Mouse (Mus musculus): ENCODE data around the gene Rif1. TPM values are rescaled to one million over a fixed set of nuclear protein-coding genes. Genes with fewer than 3 reads are reported as not detected.
A peak's percentile ranks its signal among the peaks of the same experiment; 100 is the strongest.

Rif1 gene
- polyA plus RNA-seq (2014; fragmentation: Nextera tagmentation; extraction: Ambion mirVana) = 28.5 and 34.2 TPM in 2 replicates

DNA sequence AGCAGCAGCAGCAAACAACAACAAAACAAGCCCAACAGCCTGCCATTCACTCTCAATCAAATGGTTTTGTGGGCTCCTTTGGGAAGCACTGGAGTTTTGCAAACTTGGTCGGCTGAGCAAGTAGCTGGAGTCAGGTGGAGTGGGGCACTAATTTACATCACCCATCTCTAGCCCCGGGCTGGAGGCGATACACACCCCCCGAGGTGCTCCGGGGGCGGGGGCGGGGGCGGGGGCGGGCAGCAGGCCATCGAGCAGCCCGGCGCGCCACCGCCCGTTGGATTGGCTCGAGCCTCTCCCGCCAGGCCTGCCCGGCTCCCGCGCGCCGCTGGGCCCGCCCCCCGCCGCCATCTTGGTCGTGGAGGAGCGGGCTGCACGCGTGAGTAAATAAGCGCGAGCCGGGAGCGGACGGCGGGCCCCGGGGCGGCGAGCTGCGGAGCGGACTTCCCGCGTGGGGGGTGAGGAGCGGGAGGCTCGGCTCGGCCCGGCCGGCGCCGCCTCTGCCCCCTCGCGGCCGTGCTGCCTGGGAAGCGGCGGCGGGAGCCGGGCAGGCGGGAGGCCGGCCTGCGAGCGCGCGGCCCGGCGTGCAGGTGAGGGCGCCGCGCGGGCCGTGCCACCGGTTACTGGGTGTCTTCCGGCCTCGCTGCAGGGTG lies at the start of gene Rif1:
TSS of gene Rif1 (plus strand) at position 342 of the 650 bp plus-strand sequence.
- 0% methylated on average over 57 of the region's 72 CpGs for WGBS
- ATAC-seq (ENCODE audit: low FRiP score, low TSS enrichment) = peak; percentile 96
- Histone ChIP-seq H3K27me3 (ENCODE audit: control insufficient read depth, insufficient read depth, low read length) (no peaks in the 10 kb centered on the region), H3K9me3 (ENCODE audit: control insufficient read depth, low read length) (no peaks in the 10 kb centered on the region), H3K36me3 (ENCODE audit: control insufficient read depth, insufficient read depth, low read length) (peaks cover 11% of the 10 kb centered on the region), H3K4me2 (ENCODE audit: low read length) (peak within 1 kb of the TSS; percentile 74), H3K4me1 (ENCODE audit: control insufficient read depth, insufficient read depth, low read length) (peaks cover 13% of the 10 kb centered on the region), H3K27ac (replicated peaks; ENCODE audit: low read depth, low read length) (peak within 1 kb of the TSS; percentile 80), H3K9ac (replicated peaks; ENCODE audit: low read length) (peak within 1 kb of the TSS; percentile 77), H3K4me3 (replicated peaks; ENCODE audit: low read depth, low read length) (peak within 1 kb of the TSS; percentile 97)
- peak; percentile 93 for DNase-seq

DNA sequence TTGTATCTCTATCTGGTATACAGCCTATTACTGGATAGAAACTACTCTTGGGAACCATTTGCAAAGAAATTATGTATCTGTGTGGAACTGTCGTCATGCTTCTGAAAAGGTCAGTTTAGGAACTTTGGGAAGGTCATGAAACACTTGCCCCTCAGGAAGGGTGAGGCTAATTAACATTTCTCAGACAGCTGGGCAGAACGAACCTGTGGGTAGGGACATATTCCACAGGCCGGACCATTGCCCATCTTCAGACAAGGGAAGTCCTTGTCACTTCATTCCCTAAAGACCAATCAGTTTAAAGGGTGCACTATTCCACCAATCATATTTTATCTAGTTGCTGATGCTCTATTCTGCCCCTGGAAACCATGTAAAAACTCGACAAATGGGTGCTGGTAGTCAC lies 45.6 kb upstream of the Rif1 start:
- 86% methylated on average over 4 of the region's 4 CpGs for WGBS
- no peak overlapping the region for H3K4me3 ChIP-seq (replicated peaks; ENCODE audit: low read depth, low read length)
- no peaks in the 10 kb centered on the region for H3K4me1 ChIP-seq (ENCODE audit: control insufficient read depth, insufficient read depth, low read length)
- no peaks in the 10 kb centered on the region for H3K36me3 ChIP-seq (ENCODE audit: control insufficient read depth, insufficient read depth, low read length)
- H3K4me2 ChIP-seq (ENCODE audit: low read length) = no peak overlapping the region
- ATAC-seq (ENCODE audit: low FRiP score, low TSS enrichment) (no peak), DNase-seq (no peak)
- no peak overlapping the region for H3K9ac ChIP-seq (replicated peaks; ENCODE audit: low read length)
- no peak overlapping the region for H3K27ac ChIP-seq (replicated peaks; ENCODE audit: low read depth, low read length)
- H3K9me3 ChIP-seq (ENCODE audit: control insufficient read depth, low read length) = no peaks in the 10 kb centered on the region
- no peaks in the 10 kb centered on the region for H3K27me3 ChIP-seq (ENCODE audit: control insufficient read depth, insufficient read depth, low read length)

DNA sequence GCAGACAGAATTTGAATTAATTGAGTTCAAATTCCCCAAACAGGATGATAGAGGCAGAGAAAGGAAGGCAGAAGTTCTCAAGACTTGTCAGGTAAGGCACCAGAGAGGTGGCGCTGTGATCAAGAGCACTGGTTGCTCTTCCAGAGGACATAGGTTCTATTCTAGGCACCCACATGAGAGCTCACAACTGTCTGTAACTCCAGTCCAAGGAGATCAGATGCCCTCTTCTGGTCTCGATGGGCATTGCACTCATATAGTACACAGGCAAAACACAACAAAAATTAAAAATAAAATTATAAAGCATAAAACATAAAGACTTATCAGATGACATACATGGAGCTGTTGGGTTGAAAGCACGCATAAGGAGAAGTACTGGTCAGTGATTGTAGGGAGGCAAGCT lies 43.2 kb upstream of the Rif1 start:
- Histone ChIP-seq H3K27ac (replicated peaks; ENCODE audit: low read depth, low read length) (no peak overlapping the region), H3K4me2 (ENCODE audit: low read length) (no peak overlapping the region), H3K27me3 (ENCODE audit: control insufficient read depth, insufficient read depth, low read length) (no peaks in the 10 kb centered on the region), H3K36me3 (ENCODE audit: control insufficient read depth, insufficient read depth, low read length) (no peaks in the 10 kb centered on the region), H3K9me3 (ENCODE audit: control insufficient read depth, low read length) (no peaks in the 10 kb centered on the region), H3K9ac (replicated peaks; ENCODE audit: low read length) (no peak overlapping the region), H3K4me3 (replicated peaks; ENCODE audit: low read depth, low read length) (no peak overlapping the region), H3K4me1 (ENCODE audit: control insufficient read depth, insufficient read depth, low read length) (no peaks in the 10 kb centered on the region)
- 91% methylated on average over 3 of the region's 3 CpGs for WGBS
- DNase-seq (no peak), ATAC-seq (ENCODE audit: low FRiP score, low TSS enrichment) (no peak)

DNA sequence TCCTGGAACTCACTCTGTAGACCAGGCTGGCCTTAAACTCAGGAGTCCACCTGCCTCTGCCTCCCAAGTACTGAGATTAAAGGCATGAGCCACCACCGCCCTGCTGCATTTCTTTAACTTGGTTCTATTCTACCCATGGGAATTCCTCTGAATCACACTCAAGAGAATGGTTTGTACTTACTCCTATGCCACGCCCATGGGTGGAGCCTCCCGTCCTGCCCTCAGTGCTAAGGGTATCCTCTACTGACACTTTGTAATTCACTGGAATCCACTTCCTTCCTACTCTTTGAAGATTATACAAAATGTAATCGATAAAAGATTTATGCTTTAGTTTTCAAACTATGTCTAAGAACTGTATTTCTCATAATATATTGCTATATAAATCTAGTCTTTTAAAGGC lies 41.1 kb upstream of the Rif1 start:
- Histone ChIP-seq H3K4me3 (replicated peaks; ENCODE audit: low read depth, low read length) (no peak overlapping the region), H3K4me1 (ENCODE audit: control insufficient read depth, insufficient read depth, low read length) (no peaks in the 10 kb centered on the region), H3K9ac (replicated peaks; ENCODE audit: low read length) (no peak overlapping the region), H3K4me2 (ENCODE audit: low read length) (no peak overlapping the region), H3K9me3 (ENCODE audit: control insufficient read depth, low read length) (no peaks in the 10 kb centered on the region), H3K27me3 (ENCODE audit: control insufficient read depth, insufficient read depth, low read length) (no peaks in the 10 kb centered on the region), H3K36me3 (ENCODE audit: control insufficient read depth, insufficient read depth, low read length) (no peaks in the 10 kb centered on the region), H3K27ac (replicated peaks; ENCODE audit: low read depth, low read length) (no peak overlapping the region)
- no peak for ATAC-seq (ENCODE audit: low FRiP score, low TSS enrichment)
- DNase-seq = no peak
- 90% methylated on average over 4 of the region's 4 CpGs for WGBS

DNA sequence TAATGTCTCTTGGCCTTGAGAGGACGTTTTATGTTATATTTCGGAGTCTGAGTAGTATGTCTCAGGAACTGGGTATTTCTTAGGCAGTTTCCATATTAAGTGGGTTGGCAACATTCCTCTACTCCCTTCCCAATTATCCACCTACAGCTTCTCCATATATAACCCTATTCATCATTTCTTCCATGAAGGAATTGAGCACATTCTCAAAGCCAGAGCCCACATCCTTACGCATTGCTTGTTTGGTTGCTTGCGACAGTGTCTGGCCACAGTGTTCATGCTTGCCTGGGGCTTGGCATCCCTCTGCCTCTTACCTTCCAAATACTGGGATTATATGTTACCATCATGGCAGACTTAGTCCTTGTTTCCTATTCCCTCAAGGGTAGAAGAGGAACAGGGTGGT lies 38.0 kb upstream of the Rif1 start:
- H3K9me3 ChIP-seq (ENCODE audit: control insufficient read depth, low read length) = no peaks in the 10 kb centered on the region
- no peak for ATAC-seq (ENCODE audit: low FRiP score, low TSS enrichment)
- DNase-seq = no peak
- H3K4me2 ChIP-seq (ENCODE audit: low read length) = no peak overlapping the region
- no peaks in the 10 kb centered on the region for H3K27me3 ChIP-seq (ENCODE audit: control insufficient read depth, insufficient read depth, low read length)
- no peak overlapping the region for H3K4me3 ChIP-seq (replicated peaks; ENCODE audit: low read depth, low read length)
- no peaks in the 10 kb centered on the region for H3K36me3 ChIP-seq (ENCODE audit: control insufficient read depth, insufficient read depth, low read length)
- 0 out of 2 replicates have a peak, but pooled peaks cover 5% of the 10 kb centered on the region for H3K4me1 ChIP-seq (ENCODE audit: control insufficient read depth, insufficient read depth, low read length)
- 91% methylated on average over 4 of the region's 4 CpGs for WGBS
- H3K27ac ChIP-seq (replicated peaks; ENCODE audit: low read depth, low read length) = no peak overlapping the region
- no peak overlapping the region for H3K9ac ChIP-seq (replicated peaks; ENCODE audit: low read length)

DNA sequence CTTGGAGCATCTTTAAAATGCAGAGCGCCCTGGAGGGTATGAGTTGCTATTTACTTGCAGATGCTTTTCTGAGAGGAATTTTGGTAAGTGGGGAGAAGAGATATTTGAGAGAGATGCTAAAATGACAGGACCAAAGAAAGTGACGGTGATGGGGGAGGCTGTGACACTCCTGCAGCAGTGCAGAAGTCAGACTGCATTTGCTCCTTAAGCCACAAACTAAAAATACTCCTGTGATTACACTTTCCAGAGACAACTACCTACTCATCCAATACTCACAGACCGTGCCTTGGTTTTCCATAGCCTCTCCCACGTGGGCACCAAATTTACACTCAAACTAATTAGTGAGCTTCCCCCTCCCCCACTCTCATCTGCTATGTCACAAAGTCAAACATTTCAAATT lies 37.5 kb upstream of the Rif1 start:
- Histone ChIP-seq H3K27me3 (ENCODE audit: control insufficient read depth, insufficient read depth, low read length) (no peaks in the 10 kb centered on the region), H3K9ac (replicated peaks; ENCODE audit: low read length) (no peak overlapping the region), H3K27ac (replicated peaks; ENCODE audit: low read depth, low read length) (no peak overlapping the region), H3K9me3 (ENCODE audit: control insufficient read depth, low read length) (no peaks in the 10 kb centered on the region), H3K36me3 (ENCODE audit: control insufficient read depth, insufficient read depth, low read length) (no peaks in the 10 kb centered on the region), H3K4me2 (ENCODE audit: low read length) (no peak overlapping the region), H3K4me3 (replicated peaks; ENCODE audit: low read depth, low read length) (no peak overlapping the region), H3K4me1 (ENCODE audit: control insufficient read depth, insufficient read depth, low read length) (0 out of 2 replicates have a peak, but pooled peaks cover 5% of the 10 kb centered on the region)
- no peak for ATAC-seq (ENCODE audit: low FRiP score, low TSS enrichment)
- no peak for DNase-seq
- WGBS = 77% methylated on average over 4 of the region's 4 CpGs

DNA sequence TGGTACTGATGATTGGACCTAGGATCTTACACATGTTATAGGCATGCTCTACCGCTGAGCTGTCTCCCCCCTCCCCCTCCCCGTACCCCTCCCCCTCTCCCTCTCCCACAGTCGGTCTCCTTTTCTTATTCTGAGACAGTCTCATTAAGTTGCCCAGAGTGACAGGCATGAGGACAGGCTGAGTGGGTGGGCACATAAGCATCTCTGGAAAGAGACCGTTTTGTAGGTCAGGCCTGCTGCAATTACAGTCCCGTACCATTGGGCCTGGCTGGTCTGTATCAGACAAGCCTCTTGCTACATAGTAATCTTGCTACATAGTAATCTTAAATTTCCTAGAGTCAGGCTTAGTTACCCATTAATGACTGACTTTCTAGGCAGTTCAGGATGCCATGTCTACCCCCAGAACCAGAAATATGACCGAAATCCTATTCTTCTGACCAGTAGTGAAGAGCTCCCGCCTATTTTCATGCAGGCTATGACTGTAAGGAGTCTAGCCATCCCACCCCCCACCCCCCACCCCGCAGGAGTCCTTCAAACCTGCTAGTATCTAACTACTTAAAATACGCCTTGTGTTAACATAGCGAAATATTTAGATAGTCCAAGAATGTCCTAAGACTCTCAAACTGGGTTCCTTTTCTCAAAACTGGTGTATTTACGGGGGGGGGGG lies 35.6 kb upstream of the Rif1 start:
- DNase-seq (no peak), ATAC-seq (ENCODE audit: low FRiP score, low TSS enrichment) (peak; percentile 40; the same call in 1 of the 2 replicates)
- Histone ChIP-seq H3K36me3 (ENCODE audit: control insufficient read depth, insufficient read depth, low read length) (no peaks in the 10 kb centered on the region), H3K4me3 (replicated peaks; ENCODE audit: low read depth, low read length) (no peak overlapping the region), H3K9me3 (ENCODE audit: control insufficient read depth, low read length) (no peaks in the 10 kb centered on the region), H3K27me3 (ENCODE audit: control insufficient read depth, insufficient read depth, low read length) (no peaks in the 10 kb centered on the region), H3K27ac (replicated peaks; ENCODE audit: low read depth, low read length) (no peak overlapping the region), H3K4me1 (ENCODE audit: control insufficient read depth, insufficient read depth, low read length) (0 out of 2 replicates have a peak, but pooled peaks cover 5% of the 10 kb centered on the region), H3K4me2 (ENCODE audit: low read length) (peak overlapping the region; percentile 57), H3K9ac (replicated peaks; ENCODE audit: low read length) (no peak overlapping the region)
- WGBS = 32% methylated on average over 10 of the region's 11 CpGs

DNA sequence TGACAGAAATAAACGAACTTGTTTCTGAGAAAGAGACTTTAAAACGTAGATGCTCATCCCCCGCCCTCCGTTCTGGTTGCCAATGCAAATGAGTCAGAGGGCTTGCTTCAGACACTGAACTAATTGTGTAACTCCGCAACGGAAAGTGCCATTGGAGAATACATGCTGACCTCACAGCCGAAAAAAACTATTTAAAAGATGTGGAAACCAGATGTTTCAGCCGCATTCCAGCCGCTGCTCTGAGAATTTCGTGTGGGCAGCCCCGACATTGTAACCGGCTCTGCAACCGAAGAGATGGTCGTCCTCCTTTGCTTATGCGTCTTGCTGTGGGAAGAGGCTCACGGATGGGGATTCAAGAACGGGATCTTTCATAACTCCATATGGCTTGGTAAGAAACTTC lies 34.8 kb upstream of the Rif1 start, which contains the start of gene Tnfaip6:
TSS of gene Tnfaip6 (plus strand) at position 128 of the 400 bp plus-strand sequence.
- WGBS = under 1% methylated on average over 17 of the region's 17 CpGs
- H3K4me3 ChIP-seq (replicated peaks; ENCODE audit: low read depth, low read length) = peak within 1 kb of the TSS; percentile 36
- H3K9me3 ChIP-seq (ENCODE audit: control insufficient read depth, low read length) = no peaks in the 10 kb centered on the region
- peak within 1 kb of the TSS; percentile 57 for H3K4me2 ChIP-seq (ENCODE audit: low read length)
- DNase-seq = peak; percentile 73
- no peak for ATAC-seq (ENCODE audit: low FRiP score, low TSS enrichment)
- H3K4me1 ChIP-seq (ENCODE audit: control insufficient read depth, insufficient read depth, low read length) = 0 out of 2 replicates have a peak, but pooled peaks cover 5% of the 10 kb centered on the region
- H3K9ac ChIP-seq (replicated peaks; ENCODE audit: low read length) = no peak within 1 kb of the TSS; the same call in 1 of the 2 replicates
- H3K27me3 ChIP-seq (ENCODE audit: control insufficient read depth, insufficient read depth, low read length) = no peaks in the 10 kb centered on the region
- H3K36me3 ChIP-seq (ENCODE audit: control insufficient read depth, insufficient read depth, low read length) = no peaks in the 10 kb centered on the region
- H3K27ac ChIP-seq (replicated peaks; ENCODE audit: low read depth, low read length) = no peak within 1 kb of the TSS

Data from midbrain, embryonic 14.5 days (tissue).